Mouse (Mus musculus) hindbrain, embryonic 10.5 days (tissue): Measurements from ENCODE around the gene Klhl8. TPM values are rescaled to one million over a fixed set of nuclear protein-coding genes. Genes with fewer than 3 reads are reported as not detected.

Experiments used
- DNase-seq: peaks from one replicate; pipeline ENCODE4 v3.0.0-alpha.2; 2017; ENCODE audit warnings: low spot score
- H3K27ac ChIP-seq: fragments of 300-500 bp; sonication (generic); 2 replicates; pipeline ENCODE4 v1.5.1; 2016; ENCODE audit warnings: mild to moderate bottlenecking, moderate library complexity
- H3K27me3 ChIP-seq: fragments of 300-500 bp; sonication (generic); 2 replicates; pipeline ENCODE4 v1.6.1; 2016; ENCODE audit warnings: mild to moderate bottlenecking; ENCODE audit not compliant: poor library complexity, insufficient read depth, severe bottlenecking
- H3K36me3 ChIP-seq: fragments of 300-500 bp; sonication (generic); 2 replicates; pipeline ENCODE4 v1.6.1; 2016; ENCODE audit warnings: mild to moderate bottlenecking, moderate library complexity
- H3K4me1 ChIP-seq: fragments of 300-500 bp; sonication (generic); replicated peaks from 2 replicates; pipeline ENCODE4 v1.6.1; 2016; ENCODE audit warnings: mild to moderate bottlenecking
- H3K4me3 ChIP-seq: fragments of 300-500 bp; sonication (generic); 2 replicates; pipeline ENCODE4 v1.5.1; 2016; ENCODE audit warnings: mild to moderate bottlenecking, moderate library complexity
- H3K9me3 ChIP-seq: fragments of 300-500 bp; sonication (generic); 2 replicates; pipeline ENCODE4 v1.6.1; 2016; ENCODE audit warnings: mild to moderate bottlenecking, moderate library complexity
- WGBS: fragments of 180-500 bp; shearing (Covaris S2); methylation state at CpG from one replicate; pipeline ENCODE4 v1.1.7; 2016; 5-methylcytosine and 5-hydroxymethylcytosine counted together
- polyA plus RNA-seq: library from polyadenylated mRNA; unstranded; fragments of >200 nt; fragmentation: Nextera tagmentation; extraction: Ambion mirVana; gene quantifications from 2 replicates; pipeline ENCODE4 v1.2.1, GENCODE M21; 2016

Gene Klhl8
- polyA plus RNA-seq, 1 experiment from 2014 or later, result 12.8 TPM

DNA sequence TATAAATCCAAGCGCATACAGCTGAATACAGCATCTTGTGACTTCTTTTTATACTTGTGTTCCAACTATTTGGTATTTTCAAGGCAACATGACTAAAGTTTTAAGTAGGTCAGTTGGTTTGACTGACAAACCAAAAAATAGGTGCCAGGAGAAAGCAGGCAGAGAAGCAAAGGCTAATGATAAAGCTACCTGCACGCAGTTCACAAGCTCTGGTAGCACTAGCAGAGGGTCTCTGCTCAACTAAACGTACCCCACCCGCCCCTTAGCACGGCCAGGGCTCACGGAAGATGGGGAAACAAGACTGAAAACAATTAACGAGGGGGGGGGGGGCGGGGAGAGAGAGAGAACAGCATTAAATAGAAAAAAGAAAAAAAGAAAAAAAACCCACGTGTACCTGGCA, 903 bp downstream of the Klhl8 start:
- peak overlapping the region; percentile 88 for H3K4me3 ChIP-seq
- peaks cover 18% of the 10 kb centered on the region for H3K4me1 ChIP-seq
- no peak for DNase-seq
- WGBS, result 18% methylated on average over 8 of the region's 9 CpGs
- H3K9me3 ChIP-seq, result no peaks in the 10 kb centered on the region
- no peak overlapping the region for H3K27ac ChIP-seq
- H3K36me3 ChIP-seq, result no peaks in the 10 kb centered on the region
- no peaks in the 10 kb centered on the region for H3K27me3 ChIP-seq

DNA sequence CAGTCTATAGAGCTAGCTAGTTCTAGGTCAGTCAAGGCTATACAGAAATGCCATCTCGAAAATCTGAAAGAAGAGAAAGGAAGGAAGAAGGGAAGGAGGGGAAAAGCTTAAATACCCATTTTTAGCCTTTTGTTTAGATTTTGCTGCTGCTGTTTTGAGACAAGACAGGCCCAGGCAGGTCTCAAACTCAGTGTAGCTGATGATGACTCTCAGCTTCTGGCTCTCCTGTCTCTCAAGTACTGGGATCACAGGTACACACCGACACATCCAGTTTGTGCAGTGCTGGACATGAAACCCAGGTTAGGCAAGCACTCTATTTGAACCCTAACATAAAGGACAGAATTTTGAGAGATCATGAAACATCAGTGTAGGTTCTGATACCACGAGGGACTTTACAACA, 1.6 kb downstream of the Klhl8 start:
- 84% methylated on average over 3 of the region's 3 CpGs for WGBS
- Histone ChIP-seq H3K4me3 (no peak overlapping the region), H3K9me3 (no peaks in the 10 kb centered on the region), H3K27ac (no peak overlapping the region), H3K27me3 (no peaks in the 10 kb centered on the region), H3K4me1 (peaks cover 18% of the 10 kb centered on the region), H3K36me3 (no peaks in the 10 kb centered on the region)
- DNase-seq, result no peak

- no peaks in the 10 kb centered on the region for H3K27me3 ChIP-seq
- H3K4me3 ChIP-seq, result no peak overlapping the region
- WGBS, result 69% methylated on average over 7 of the region's 7 CpGs
- H3K36me3 ChIP-seq, result no peaks in the 10 kb centered on the region
- no peak overlapping the region for H3K27ac ChIP-seq
- H3K9me3 ChIP-seq, result no peaks in the 10 kb centered on the region
- no peak for DNase-seq
- H3K4me1 ChIP-seq, result peaks cover 18% of the 10 kb centered on the region
Observed at GRCm38 (mm10) chr5:103908851-103909250, 2.2 kb downstream of the Klhl8 start.

- Histone ChIP-seq H3K9me3 (no peaks in the 10 kb centered on the region), H3K27me3 (no peaks in the 10 kb centered on the region), H3K4me3 (no peak overlapping the region), H3K36me3 (no peaks in the 10 kb centered on the region), H3K27ac (no peak overlapping the region), H3K4me1 (peaks cover 18% of the 10 kb centered on the region)
- WGBS, result 84% methylated on average over 4 of the region's 4 CpGs
- DNase-seq, result no peak
Observed at GRCm38 (mm10) chr5:103907844-103908243, 3.2 kb downstream of the Klhl8 start.

DNA sequence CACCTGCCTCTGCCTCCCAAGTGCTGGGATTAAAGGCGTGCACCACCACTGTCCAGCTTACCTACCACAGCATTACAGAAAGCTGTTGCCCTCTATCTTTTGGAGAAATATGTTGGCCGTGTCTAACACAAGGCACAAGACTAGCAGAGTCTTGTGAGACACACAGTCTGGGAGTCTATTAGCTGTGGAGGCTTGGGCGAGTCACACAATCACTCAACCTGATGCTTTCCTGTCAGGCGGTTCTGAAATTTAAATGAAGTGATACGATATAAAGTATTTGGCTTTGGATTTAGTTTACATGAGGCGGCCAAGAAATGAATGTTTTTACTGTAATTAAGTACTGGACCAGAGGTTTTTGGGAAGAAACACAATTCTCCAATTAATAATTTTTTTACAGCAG, 4.9 kb downstream of the Klhl8 start:
- Histone ChIP-seq H3K9me3 (no peaks in the 10 kb centered on the region), H3K36me3 (no peaks in the 10 kb centered on the region), H3K27ac (no peak overlapping the region), H3K4me1 (peaks cover 15% of the 10 kb centered on the region), H3K27me3 (no peaks in the 10 kb centered on the region), H3K4me3 (no peak overlapping the region)
- DNase-seq, result no peak
- WGBS, result 93% methylated on average over 6 of the region's 6 CpGs

DNA sequence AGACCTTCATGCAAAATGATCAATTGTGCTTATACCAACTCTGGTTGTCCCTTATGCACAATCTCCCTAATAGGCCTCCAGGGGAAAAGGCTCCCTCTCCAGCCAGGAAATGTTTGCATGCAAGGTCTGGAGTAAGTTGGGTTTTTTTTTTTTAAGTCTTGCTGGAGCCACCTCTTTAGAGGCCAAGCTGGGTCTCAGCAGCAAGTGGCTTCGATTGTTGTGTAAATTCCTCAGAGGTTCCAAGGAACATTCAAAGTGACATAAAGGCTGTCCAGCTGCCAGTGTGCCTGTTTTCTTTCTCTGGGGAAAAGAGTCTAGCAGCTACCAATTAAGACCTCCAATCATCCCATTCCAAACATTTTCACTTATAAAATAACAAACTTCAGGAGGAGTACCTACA, 12.7 kb downstream of the Klhl8 start:
- 15% methylated on average over 1 of the region's 1 CpGs for WGBS

GRCm38 (mm10) chr5:103889766-103890165, 21.3 kb downstream of the Klhl8 start:
- WGBS, result 78% methylated on average over 15 of the region's 15 CpGs
- Histone ChIP-seq H3K27me3 (no peaks in the 10 kb centered on the region), H3K36me3 (peaks cover 11% of the 10 kb centered on the region; the same call in 1 of the 2 replicates), H3K27ac (no peak overlapping the region), H3K4me1 (no peaks in the 10 kb centered on the region; the same call in 1 of the 2 replicates), H3K4me3 (no peak overlapping the region), H3K9me3 (no peaks in the 10 kb centered on the region)
- DNase-seq, result no peak

More for the DNA sequence above, 12.7 kb downstream of the Klhl8 start:
- Histone ChIP-seq H3K9me3 (no peaks in the 10 kb centered on the region), H3K4me1 (peaks cover 12% of the 10 kb centered on the region), H3K4me3 (no peak overlapping the region), H3K27ac (no peak overlapping the region), H3K36me3 (no peaks in the 10 kb centered on the region), H3K27me3 (no peaks in the 10 kb centered on the region)
- no peak for DNase-seq

DNA sequence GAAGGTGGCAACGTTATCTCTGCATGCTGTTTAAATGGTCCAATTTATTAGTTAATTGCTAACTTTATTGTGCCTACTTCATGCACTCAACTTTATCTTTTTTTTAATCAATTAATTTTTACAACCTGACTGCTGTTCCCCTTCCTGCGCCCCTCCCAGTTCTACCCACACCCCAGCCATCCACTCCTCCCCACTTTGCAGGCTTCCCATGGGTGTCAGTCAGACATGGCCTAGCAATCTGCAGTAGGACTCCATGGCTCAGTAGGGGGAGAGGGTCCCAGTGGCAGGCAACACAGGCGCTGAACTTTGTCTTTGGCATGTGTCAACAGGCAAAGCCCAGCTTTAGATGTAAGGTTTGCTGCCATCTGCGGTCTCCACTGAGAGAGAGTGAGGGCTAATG, 47.3 kb downstream of the Klhl8 start:
- no peaks in the 10 kb centered on the region for H3K9me3 ChIP-seq
- WGBS, result 91% methylated on average over 4 of the region's 4 CpGs
- H3K27me3 ChIP-seq, result no peaks in the 10 kb centered on the region
- H3K36me3 ChIP-seq, result peaks cover 49% of the 10 kb centered on the region
- H3K4me1 ChIP-seq, result no peaks in the 10 kb centered on the region
- DNase-seq, result no peak
- no peak overlapping the region for H3K27ac ChIP-seq
- no peak overlapping the region for H3K4me3 ChIP-seq

GRCm38 (mm10) chr5:103860622-103861021, 50.4 kb downstream of the Klhl8 start:
- H3K27me3 ChIP-seq, result no peaks in the 10 kb centered on the region
- DNase-seq, result no peak
- no peak overlapping the region for H3K4me3 ChIP-seq
- H3K36me3 ChIP-seq, result peaks cover 28% of the 10 kb centered on the region
- 93% methylated on average over 11 of the region's 11 CpGs for WGBS
- H3K4me1 ChIP-seq, result 0 out of 2 replicates have a peak, but pooled peaks cover 4% of the 10 kb centered on the region
- no peak overlapping the region for H3K27ac ChIP-seq
- H3K9me3 ChIP-seq, result no peaks in the 10 kb centered on the region

DNA sequence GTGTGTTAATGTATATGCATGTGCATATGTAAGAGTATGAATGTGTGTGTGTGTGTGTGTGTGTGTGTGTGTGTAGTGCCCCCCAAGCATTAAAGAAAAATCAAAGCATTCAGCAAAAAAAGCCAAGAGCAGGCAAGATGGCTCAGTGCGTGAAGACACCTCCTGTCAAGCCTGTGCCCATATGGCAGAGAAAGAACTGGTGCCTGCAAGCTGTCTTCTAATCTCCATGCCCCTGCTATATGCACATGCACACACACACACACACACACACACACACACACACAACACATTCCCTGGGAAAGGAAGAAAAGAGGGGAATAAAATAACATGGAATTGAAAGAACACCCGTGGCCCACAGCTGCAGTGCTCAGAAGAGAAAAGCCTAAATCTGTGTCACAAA, 53.9 kb downstream of the Klhl8 start:
- DNase-seq, result no peak
- no peak overlapping the region for H3K27ac ChIP-seq
- 87% methylated on average over 2 of the region's 2 CpGs for WGBS
- H3K4me1 ChIP-seq, result 0 out of 2 replicates have a peak, but pooled peaks cover 7% of the 10 kb centered on the region
- H3K36me3 ChIP-seq, result peaks cover 19% of the 10 kb centered on the region
- H3K4me3 ChIP-seq, result no peak overlapping the region
- no peaks in the 10 kb centered on the region for H3K9me3 ChIP-seq
- H3K27me3 ChIP-seq, result no peaks in the 10 kb centered on the region

DNA sequence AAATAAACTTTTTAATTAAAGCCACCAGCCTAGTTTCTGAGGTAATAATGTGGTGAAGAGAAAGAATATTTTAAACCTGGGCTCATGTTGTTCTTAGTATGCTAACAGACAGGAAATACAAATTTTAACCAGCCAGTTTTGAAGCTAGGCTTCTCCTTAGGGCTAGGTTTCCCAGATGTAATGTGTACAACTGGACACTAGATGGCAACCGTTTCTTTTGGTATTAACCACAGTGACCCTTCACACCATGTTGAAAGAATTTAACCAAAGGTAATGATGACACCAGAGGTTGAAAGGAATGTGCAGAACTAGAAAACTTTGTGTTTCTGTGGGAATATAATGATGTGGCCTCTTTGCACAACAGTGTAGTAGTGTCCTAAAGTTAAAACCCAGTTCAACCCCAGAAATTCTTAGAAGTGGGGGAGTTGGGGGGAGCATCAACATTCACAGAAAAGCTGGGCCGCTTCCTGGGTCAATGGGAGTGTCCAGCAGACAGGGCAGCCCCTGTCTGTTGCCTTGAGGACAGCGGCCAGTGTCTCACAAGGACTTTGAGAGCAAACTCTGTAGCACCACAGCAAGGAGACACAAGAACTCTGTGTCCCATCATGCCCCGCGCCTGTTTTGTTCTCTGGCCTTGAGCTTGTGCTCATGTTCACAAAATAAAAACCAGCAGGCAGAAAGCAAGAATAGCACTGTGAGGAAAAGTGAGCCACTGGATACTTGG, 54.6 kb downstream of the Klhl8 start:
- H3K36me3 ChIP-seq, result peaks cover 25% of the 10 kb centered on the region
- H3K4me1 ChIP-seq, result 0 out of 2 replicates have a peak, but pooled peaks cover 7% of the 10 kb centered on the region
- no peaks in the 10 kb centered on the region for H3K27me3 ChIP-seq
- DNase-seq, result no peak
- H3K9me3 ChIP-seq, result no peaks in the 10 kb centered on the region
- no peak overlapping the region for H3K4me3 ChIP-seq
- H3K27ac ChIP-seq, result no peak overlapping the region
- 61% methylated on average over 5 of the region's 5 CpGs for WGBS

GRCm38 (mm10) chr5:103855483-103856211, 55.4 kb downstream of the Klhl8 start:
- no peak overlapping the region for H3K27ac ChIP-seq
- no peak for DNase-seq
- WGBS, result 84% methylated on average over 14 of the region's 14 CpGs
- no peak overlapping the region for H3K4me3 ChIP-seq
- no peaks in the 10 kb centered on the region for H3K9me3 ChIP-seq
- 0 out of 2 replicates have a peak, but pooled peaks cover 7% of the 10 kb centered on the region for H3K4me1 ChIP-seq
- no peaks in the 10 kb centered on the region for H3K27me3 ChIP-seq
- H3K36me3 ChIP-seq, result peaks cover 27% of the 10 kb centered on the region

DNA sequence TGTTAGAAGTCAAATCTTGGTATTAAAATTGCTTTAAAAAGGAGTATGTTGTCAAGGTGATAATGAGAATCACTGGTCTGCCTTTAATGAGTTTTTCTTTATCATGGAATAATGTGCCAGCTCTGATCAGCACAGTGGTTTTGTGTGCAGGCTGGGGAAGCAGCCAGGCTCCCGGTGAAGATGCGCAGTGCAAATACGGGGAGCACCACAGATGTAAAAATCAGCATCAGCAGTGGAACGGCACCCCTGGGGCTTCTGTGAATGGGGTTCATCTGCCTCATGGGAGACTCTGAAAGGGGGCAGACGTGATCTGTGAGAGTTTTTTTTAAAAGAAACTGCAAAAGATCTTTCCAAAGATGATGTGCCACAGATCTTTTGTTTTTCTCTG, 56.3 kb downstream of the Klhl8 start:
- no peak overlapping the region for H3K27ac ChIP-seq
- H3K36me3 ChIP-seq, result peaks cover 31% of the 10 kb centered on the region
- no peaks in the 10 kb centered on the region for H3K9me3 ChIP-seq
- 0 out of 2 replicates have a peak, but pooled peaks cover 7% of the 10 kb centered on the region for H3K4me1 ChIP-seq
- WGBS, result 74% methylated on average over 5 of the region's 5 CpGs
- H3K27me3 ChIP-seq, result no peaks in the 10 kb centered on the region
- H3K4me3 ChIP-seq, result no peak overlapping the region
- no peak for DNase-seq
